Mouse (Mus musculus) 3T3-L1 (cell line): ENCODE measurements around the gene Birc5.

Source experiments
- DNase-seq: peaks from one replicate; pipeline ENCODE4 v3.0.0-alpha.2; 2015; ENCODE audit warnings: low read depth, low spot score

Gene Birc5

DNA sequence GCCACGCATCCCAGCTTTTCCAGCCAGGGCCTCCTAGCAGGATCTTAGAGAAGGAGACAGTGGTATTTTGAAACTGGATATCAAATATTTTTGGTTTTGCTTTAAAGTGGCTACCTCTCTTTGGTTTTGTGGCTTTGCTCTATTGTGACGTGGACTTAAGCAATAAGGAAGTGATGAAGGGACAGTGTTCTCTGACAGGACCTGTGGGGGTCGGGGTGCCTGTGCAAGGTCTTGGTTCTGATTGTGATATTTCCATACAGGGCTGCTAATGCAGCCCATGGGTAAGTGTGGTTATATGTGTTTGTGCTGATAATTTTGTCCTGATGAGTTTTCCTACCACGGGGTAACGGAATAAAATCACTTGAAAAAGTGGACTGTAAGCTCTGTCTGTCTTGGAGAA is 6.3 kb downstream of the Birc5 start:
- no peak for DNase-seq

DNA sequence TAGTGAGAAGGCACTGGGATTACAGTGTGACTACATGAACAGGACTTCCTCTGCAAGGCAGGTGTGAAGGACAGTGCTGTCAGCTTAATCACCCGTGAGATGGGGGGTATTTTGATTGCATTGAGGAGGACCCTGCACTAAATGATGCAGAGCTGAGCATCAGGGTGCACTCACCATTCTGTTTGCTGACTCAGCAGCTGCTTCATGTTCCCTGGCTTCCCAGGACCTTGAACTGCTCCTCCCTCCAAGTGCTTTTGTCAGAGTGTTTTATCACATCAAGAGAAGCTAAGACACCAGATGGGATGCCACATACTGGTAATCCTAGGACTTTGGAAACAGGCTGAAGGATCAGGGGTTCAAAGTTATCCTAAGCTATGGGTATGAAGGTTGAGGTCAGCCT is 6.9 kb downstream of the Birc5 start:
- no peak for DNase-seq

GRCm38 (mm10) chr11:117857462-117857861 is 8.4 kb downstream of the Birc5 start:
- no peak for DNase-seq

DNA sequence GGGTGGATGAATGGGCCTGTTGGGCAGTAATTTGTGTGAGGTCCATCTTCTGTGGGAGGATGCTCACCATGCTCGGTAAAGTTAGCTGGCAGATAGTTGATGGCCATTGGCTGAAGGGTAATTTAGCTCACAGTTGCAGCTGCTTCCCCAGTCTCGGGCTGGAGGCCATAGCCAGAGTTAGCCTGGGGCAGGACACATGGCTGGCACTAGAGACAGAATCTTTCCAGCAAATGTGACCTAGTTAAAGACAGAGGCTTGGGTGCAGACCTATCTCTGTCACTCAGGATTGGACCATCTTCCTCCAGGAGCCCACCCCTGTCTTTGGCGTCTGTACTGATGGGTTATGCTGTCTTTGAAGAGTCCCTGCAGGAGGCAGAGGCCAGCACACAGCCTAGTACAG is 9.3 kb downstream of the Birc5 start:
- DNase-seq = no peak

- DNase-seq = no peak
These were observed 11.6 kb downstream of the Birc5 start, which contains the start of gene Tmem235 for GRCm38 (mm10) chr11:117860601-117861000. TSS of gene Tmem235 (plus strand) at chr11:117860752.

DNA sequence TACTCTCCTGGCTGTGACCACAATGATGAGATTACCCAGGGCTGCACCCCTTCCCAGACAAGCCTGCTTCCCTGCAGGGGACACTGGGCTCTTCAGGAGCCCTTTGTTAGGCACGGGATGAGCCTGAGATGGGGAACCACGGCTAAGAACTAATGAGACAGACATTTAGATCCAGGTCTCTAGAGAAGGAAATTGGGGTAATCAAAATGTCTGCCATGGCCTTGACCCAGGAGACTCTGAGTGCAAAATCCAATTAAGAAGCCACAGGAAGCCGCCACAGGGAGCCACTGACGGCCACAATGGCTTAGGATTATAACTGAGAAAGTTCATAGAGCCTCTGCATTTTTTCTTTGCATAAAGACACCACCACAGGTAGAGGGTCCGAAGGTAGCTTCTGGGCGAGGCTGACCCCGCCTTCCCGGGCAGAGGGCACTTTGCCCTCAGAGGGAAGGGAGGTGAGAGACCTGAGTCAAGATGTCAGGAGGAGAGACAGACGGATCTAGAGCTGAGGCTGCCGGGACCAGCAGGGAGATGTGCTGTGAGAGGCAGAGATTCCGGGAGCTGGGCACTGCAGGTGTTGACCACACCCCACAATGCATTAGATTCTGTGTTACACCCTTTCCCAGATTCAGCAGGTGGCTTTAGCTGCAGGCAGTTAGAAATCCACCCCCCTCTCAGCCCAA is 14.3 kb downstream of the Birc5 start:
- no peak for DNase-seq

DNA sequence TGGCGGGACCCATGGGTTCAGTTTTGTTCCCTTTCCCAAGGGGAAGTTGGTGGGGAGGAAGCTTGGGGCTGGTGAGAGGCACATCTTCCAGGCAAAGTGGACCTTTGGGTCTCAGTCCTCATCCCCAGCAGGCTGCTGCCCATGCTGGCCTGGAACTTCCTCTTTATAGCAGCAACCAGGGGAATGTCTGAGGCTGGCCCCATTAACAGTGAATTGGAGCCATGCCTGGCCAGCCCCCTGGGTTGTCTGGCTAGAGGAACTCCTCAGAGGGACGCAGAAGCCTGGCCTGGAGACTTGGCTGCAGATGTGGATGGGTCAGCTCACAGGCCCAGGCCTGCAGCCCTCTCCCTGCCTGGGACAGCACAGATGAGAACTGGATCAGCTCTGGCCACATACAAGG is 15.8 kb downstream of the Birc5 start:
- no peak for DNase-seq

DNA sequence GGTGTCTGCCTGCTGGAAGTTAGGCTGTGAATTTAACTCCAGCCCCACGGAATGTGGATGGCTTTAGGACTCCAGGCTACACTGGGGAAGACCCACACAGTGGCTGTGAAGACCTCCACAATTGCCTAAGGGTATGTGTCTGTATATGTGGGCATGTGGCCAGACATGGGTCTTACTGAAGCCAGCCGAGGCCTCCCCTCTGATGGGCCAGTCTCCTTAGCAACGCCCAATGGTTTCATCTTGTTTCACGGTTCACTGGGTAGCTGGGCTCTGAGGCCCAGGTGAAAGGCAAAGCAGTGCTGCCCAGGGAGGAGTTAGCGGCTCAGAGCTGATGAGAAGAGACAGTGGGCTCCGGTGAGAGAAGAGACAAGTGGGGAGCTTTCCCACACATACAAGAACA is 16.9 kb downstream of the Birc5 start:
- no peak for DNase-seq

DNA sequence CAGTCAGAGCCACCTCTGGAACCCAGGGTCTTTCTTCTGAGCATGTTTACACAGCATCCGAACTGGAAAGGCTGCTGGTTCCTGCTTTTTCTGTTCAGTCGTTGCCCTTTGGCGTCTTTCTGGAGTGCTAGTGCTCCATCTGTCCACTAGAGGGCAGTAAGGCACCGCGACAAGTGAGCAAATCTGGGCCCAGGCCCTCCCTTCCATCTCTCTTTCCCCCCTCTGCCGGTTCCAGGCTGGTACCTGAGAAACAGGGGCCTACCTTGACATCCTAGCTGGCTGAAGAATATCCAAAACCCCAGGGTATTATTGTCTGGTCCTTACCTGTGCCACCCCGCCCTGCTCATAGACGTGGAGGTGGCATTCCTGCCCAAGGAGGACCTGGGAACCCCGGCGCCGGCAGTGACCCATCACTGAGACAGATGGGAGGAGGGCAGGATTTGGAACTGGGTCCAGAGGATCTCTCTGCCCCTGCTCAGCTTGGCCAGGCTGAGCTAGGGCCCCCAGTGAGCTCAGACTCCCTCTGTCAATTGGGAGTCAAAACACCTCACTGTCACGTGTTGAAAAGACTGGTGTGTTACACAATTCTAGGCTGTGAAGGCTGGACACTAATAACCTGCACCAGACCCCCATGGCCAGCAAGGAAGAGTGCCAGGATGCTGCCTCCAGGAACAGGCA is 21.8 kb downstream of the Birc5 start:
- peak; percentile 87 for DNase-seq

DNA sequence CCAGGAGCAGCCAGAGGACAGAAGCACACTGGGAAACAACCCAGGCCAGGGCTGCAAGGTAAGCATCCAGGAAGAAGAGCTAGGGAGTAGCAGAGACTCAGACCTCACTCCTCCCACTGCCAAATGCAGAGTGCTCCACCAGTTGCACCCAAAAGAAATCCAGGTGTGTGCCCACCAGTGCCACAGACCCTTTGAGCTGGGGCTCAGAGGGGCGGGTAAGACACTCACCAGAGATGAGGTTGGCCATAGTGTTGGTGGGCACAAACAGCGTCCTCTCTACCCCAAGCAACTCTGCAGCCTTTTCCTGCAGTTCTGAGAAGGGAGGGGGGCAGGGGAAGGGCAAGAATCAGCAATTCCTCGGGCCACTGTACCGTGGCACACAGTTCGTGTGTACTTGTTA is 22.3 kb downstream of the Birc5 start:
- no peak for DNase-seq

- no peak for DNase-seq
These were observed 23.0 kb downstream of the Birc5 start for GRCm38 (mm10) chr11:117871911-117872584.

- DNase-seq = peak; percentile 89
These were observed 24.0 kb downstream of the Birc5 start, which contains the start of gene Tha1 for GRCm38 (mm10) chr11:117872861-117873608. TSS of gene Tha1 (minus strand) at chr11:117873481.

GRCm38 (mm10) chr11:117874419-117874818 is 25.4 kb downstream of the Birc5 start:
- peak; percentile 59 for DNase-seq

GRCm38 (mm10) chr11:117875681-117876080 is 26.6 kb downstream of the Birc5 start:
- no peak for DNase-seq

DNA sequence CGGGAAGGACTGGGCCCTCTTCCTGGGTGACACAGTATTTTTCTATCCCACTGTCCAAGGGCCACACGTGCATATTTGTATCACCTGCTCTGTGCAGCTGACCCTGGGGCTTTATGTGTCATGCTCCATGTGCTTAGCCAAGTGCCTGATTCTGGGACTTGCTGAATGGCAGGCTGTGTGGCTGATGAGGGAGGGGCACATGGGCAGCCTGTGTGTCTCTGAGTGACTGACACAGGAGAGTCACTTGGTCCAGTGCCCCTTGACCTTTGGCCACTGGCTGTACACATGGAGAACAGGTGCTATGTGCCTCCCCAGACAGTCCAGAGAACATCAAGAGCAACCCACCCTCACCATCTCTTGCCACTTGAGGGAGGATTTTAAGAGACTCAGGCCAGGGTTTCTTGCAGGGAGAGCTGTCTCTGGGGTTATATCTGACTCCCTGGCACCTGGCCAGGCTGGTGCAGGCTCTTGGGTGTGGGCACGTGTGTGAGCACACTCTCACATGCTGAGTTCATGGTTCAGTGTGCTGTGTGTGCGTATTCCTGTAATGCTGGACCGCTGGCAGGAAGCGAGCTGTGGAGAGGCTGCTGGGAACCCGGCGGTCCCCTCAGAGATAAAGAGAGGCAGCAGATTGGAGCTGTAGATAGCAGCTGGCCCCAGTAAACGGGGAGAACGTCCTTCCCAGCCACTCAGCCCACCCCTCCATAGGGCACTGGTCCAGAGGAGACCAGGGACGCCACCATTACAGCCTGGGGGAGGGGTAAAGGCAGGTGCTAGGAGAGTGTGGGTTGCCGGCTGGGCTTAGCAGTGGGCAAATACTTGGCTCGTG is 29.1 kb downstream of the Birc5 start:
- DNase-seq = peak; percentile 24

- no peak for DNase-seq
These were observed 29.8 kb downstream of the Birc5 start for GRCm38 (mm10) chr11:117878892-117879291.

DNA sequence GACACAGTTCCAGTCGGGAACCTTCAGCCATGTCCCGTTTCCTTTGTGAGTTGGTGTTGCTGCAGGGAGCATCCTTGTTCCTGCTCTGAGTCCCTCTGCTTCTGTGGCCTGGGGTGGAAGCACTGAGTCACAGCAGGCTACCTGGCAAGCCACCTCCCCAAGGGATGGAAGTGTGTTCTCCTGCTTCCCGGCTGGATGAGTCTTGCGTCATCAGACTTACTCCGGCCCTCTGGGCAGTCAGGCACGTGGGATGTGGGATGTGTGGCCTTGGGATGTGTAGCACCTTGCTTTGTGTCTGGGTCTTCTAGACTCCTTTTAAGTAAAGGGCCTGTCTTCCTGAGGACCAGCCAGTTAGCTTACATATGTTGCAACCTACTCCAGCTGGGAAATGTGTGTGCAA is 30.6 kb downstream of the Birc5 start:
- peak; percentile 52 for DNase-seq

- DNase-seq = no peak
These were observed 31.4 kb downstream of the Birc5 start for GRCm38 (mm10) chr11:117880336-117880976.

DNA sequence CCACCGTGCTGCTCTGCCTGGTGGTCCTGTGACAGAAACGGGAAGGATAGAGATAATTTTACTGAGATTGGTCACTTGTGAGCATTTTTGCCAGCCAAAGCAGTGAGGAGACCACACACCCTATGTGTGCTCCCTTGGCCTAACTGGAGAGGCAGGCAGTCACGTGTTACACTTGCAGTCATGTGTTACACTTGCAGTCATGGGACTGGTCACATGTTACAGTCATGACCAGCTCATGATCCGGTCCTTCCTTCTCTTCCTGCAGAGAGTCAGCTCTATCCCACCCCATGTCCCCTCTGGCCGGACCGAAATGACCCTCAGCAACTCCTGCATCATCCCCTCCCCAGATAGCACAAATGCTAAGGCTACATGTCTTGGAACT is 31.9 kb downstream of the Birc5 start:
- no peak for DNase-seq

DNA sequence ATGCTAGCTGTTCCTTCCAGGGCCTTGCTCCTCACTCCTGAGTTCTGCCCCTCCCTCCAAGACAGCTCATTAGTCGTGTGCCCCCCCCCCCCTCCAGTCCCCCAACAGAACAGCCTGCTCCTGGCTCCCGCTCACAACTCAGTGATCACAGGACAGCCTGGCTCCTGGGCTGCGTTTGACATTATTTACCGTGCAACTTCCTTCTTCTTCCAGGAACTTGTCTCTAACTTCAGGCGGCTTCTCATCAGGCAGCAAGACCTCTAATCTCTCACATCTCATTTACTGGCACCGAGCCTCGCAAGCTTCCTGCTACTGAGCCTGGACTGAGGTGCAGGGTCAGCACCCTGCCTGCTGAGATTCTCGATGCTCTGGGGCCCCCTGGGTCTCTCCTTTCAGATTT is 32.7 kb downstream of the Birc5 start:
- DNase-seq = peak; percentile 28

- peak; percentile 32 for DNase-seq
These were observed 33.2 kb downstream of the Birc5 start for GRCm38 (mm10) chr11:117882208-117882607.
